Mouse (Mus musculus) ZHBTc4 (cell line): ENCODE measurements at regions not wholly inside any gene's neighbourhood (a gene's known extent, or its start where the extent isn't known, plus 50 kb on each side); places are given as distances from the start of the nearest gene placed in this dataset.
"Not testable (repeated sequence)": the region's sequence is repeated elsewhere in the genome, so short reads cannot be mapped to it uniquely, and the experiment has no call there.

Experiments
- DNase-seq: peaks from one replicate; pipeline ENCODE4 v3.0.0-alpha.2; 2011; ENCODE audit warnings: low read depth, low spot score

- DNase-seq = no peak
These were observed 682.1 kb upstream of the Grid2 start for GRCm38 (mm10) chr6:62573611-62574010.

GRCm38 (mm10) chr6:62576200-62576599, 679.5 kb upstream of the Grid2 start:
- peak; percentile 62 for DNase-seq

GRCm38 (mm10) chr6:62620543-62620942, 635.1 kb upstream of the Grid2 start:
- no peak for DNase-seq

GRCm38 (mm10) chr6:62668123-62668522, 587.6 kb upstream of the Grid2 start:
- DNase-seq = not testable (repeated sequence)

- DNase-seq = no peak
These were observed 537.3 kb upstream of the Grid2 start for GRCm38 (mm10) chr6:62718389-62718788.

- DNase-seq = no peak
These were observed 536.0 kb upstream of the Grid2 start for GRCm38 (mm10) chr6:62719541-62720155.
